9 mouse cellular contexts compared by ENCODE assay signal in genomic region chr15:91613981-91614665, GRCm38 (mm10). TPM values are rescaled to one million over a fixed set of nuclear protein-coding genes. Genes with fewer than 3 reads are reported as not detected.
DNase-seq lines count a peak whose midpoint lies in the region; ATAC-seq lines count a peak whose summit lies in the region.
"Had no signal": no experiment of that assay in that cellular context is flagged by ENCODE, and none has a peak within 500 bp of the region (broad histone marks: within the 10 kb centered on the region; RNA-seq: fewer than 3 reads in every experiment).

No protein-coding gene starts in this region.

- DNase-seq in hindbrain, embryonic 14.5 days (ENCODE audit: low spot score): peak; percentile 39
- DNase-seq in frontal cortex, postnatal 25 days (ENCODE audit: low spot score in 2 of 2): peak; percentile 44 to 61
- peak; percentile 48 to 90 for DNase-seq in left cerebral cortex, adult 8-10 months (ENCODE audit: low spot score in 2 of 2)
- peak; percentile 61 for DNase-seq in right cerebral cortex, postnatal 14 days
- DNase-seq in kidney, adult 11 months: no peak
- DNase-seq in kidney, postnatal 14 days: no peak
- DNase-seq: liver had no signal

- H3K4me2 ChIP-seq in hindbrain, embryonic 14.5 days (replicated peaks): no peak overlapping the region
- no peak overlapping the region for H3K4me2 ChIP-seq in hindbrain, embryonic 12.5 days (replicated peaks)

- no peaks in the 10 kb centered on the region for H3K27me3 ChIP-seq in hindbrain, embryonic 14.5 days (ENCODE audit: control insufficient read depth, insufficient read depth, low read length)
- H3K27me3 ChIP-seq in hindbrain, embryonic 12.5 days: no peaks in the 10 kb centered on the region

- H3K9ac ChIP-seq in hindbrain, embryonic 14.5 days: no peak overlapping the region
- no peak overlapping the region for H3K9ac ChIP-seq in hindbrain, embryonic 12.5 days

- H3K4me3 ChIP-seq in hindbrain, embryonic 14.5 days (replicated peaks; ENCODE audit: low read length): no peak overlapping the region
- H3K4me3 ChIP-seq in hindbrain, embryonic 12.5 days: no peak overlapping the region

- WGBS in hindbrain, embryonic 14.5 days: 77% methylated on average over 11 of the region's 11 CpGs
- WGBS in hindbrain, embryonic 12.5 days: 92% methylated on average over 11 of the region's 11 CpGs

- 0 out of 2 replicates have a peak, but pooled peaks cover 4% of the 10 kb centered on the region for H3K4me1 ChIP-seq in hindbrain, embryonic 14.5 days (replicated peaks; ENCODE audit: control insufficient read depth, insufficient read depth, low read length)
- H3K4me1 ChIP-seq in hindbrain, embryonic 12.5 days: no peaks in the 10 kb centered on the region

- no peaks in the 10 kb centered on the region for H3K36me3 ChIP-seq in hindbrain, embryonic 14.5 days (replicated peaks; ENCODE audit: control insufficient read depth, insufficient read depth)
- H3K36me3 ChIP-seq in hindbrain, embryonic 12.5 days: no peaks in the 10 kb centered on the region

- peak overlapping the region; percentile 7 for H3K27ac ChIP-seq in hindbrain, embryonic 14.5 days
- H3K27ac ChIP-seq in hindbrain, embryonic 12.5 days: no peak overlapping the region

- ATAC-seq in hindbrain, embryonic 14.5 days (ENCODE audit: low FRiP score): no peak
- ATAC-seq in hindbrain, embryonic 12.5 days (ENCODE audit: low FRiP score): no peak
- ATAC-seq in CD4-positive, CD25-positive, alpha-beta regulatory T cell, adult 4 months: no peak

- no peaks in the 10 kb centered on the region for H3K9me3 ChIP-seq in hindbrain, embryonic 14.5 days (ENCODE audit: control insufficient read depth, low read length)
- H3K9me3 ChIP-seq in hindbrain, embryonic 12.5 days (replicated peaks): no peaks in the 10 kb centered on the region

RNA-seq across cellular contexts. Expression of gene Slc2a13, which starts 41.1 kb away (rescaled TPM):
- 8.9 and 11.8 TPM in 2 replicates for polyA plus RNA-seq in hindbrain, embryonic 14.5 days (2014; fragmentation: Nextera tagmentation; extraction: Ambion mirVana)
- polyA plus RNA-seq in hindbrain, embryonic 12.5 days (2016; fragmentation: Nextera tagmentation; extraction: Ambion mirVana): 3.0 and 3.3 TPM in 2 replicates
- 100 to 1,000 TPM in 2 of 4 experiments, 10 to 100 TPM in 2; 89.4 to 110 (median 99.6) TPM for total RNA-seq in left cerebral cortex, adult 8-10 months (2022)
- not detected for polyA plus RNA-seq in CD4-positive, CD25-positive, alpha-beta regulatory T cell, adult 4 months (2017; shearing (Covaris generic))

RNA-seq across cellular contexts. Expression of gene Lrrk2, which starts 58.9 kb away (rescaled TPM):
- polyA plus RNA-seq in hindbrain, embryonic 14.5 days (2014; fragmentation: Nextera tagmentation; extraction: Ambion mirVana): 3.4 and 4.3 TPM in 2 replicates
- 3.8 and 4.9 TPM in 2 replicates for polyA plus RNA-seq in hindbrain, embryonic 12.5 days (2016; fragmentation: Nextera tagmentation; extraction: Ambion mirVana)
- total RNA-seq in left cerebral cortex, adult 8-10 months (2022): 10 to 100 TPM; 41.1 to 74.7 (median 52.5) TPM
- under 1 TPM in 1 of 2 experiments, not detected in 1; 0.37 TPM for polyA plus RNA-seq in CD4-positive, CD25-positive, alpha-beta regulatory T cell, adult 4 months (2017; shearing (Covaris generic))

Comparison
In these comparisons a context has a peak if more than half of its experiments do, and no peak if none do; other contexts are left out.
1. DNase-seq: peak in hindbrain, embryonic 14.5 days (single experiment), frontal cortex, postnatal 25 days (2 of 2), left cerebral cortex, adult 8-10 months (2 of 2) and right cerebral cortex, postnatal 14 days (single experiment); none in kidney, adult 11 months (single experiment) and kidney, postnatal 14 days (single experiment).